Mouse (Mus musculus) lung, postnatal 36 days (tissue): ENCODE data around the gene Zdhhc4.
A peak's percentile ranks its signal among the peaks of the same experiment; 100 is the strongest.

Experiments
- DNase-seq: peaks from one replicate; pipeline ENCODE4 v3.0.0; 2022; ENCODE audit warnings: mixed read lengths

Zdhhc4 gene

DNA sequence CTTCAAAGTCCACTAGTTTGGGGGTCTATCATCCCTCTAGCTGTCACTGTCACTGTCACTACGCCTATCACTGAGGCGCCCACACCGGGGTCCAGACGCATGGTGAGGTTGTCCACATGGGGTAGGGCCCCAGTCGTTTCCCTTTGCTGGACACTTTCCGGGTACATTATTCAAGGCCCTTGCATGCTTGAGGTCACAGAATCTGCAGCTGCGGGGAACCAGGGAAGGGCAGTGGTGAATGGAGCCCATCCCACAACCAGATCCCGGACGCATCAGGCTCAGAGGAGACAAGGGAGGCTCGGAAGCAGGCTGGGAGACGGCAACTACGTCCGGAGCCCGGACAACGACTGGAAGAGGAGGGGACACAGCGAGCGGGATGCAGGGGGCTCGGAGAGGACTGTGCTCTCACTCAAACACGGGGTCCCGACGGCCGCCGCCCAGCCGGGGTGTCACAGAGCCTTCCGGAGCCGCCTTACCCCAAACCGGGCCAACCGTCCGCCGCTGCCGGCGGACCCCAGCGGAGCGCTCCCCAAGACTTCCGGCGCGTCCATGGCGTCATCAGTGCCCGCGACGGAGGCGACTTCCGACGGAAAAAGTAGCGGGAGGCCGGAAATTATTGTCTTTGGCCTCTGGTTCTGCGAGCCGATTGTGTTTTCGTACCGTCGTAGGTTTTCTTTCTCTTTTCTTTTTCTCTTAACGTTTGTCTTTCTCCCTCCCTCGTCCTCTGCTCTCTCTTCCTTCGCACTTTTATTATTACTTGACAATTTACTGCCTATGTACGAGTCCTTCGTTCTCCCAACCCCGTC, at the start of gene Zdhhc4:
TSS of gene Zdhhc4 (minus strand) at position 567 of the 806 bp plus-strand sequence.
- DNase-seq, result peak; percentile 93

DNA sequence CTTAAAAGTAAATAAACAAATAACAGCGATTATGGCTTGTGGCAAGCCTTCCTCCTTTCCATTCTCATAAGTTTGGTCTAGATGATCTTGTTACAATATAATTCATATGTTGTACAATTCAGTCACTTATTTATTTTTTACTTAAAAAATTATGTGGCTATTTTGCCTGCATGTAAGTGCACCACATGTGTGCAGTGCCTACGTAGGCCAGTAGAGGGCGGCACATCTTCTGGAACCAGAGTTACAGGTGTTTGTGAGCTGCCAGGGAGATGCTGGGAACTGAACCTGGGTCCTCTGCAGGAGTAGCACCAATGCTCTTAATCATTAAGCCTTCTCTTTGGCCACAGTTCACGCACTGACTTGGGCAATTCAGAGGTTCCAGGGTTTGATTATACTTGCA, 47.1 kb upstream of the Zdhhc4 start:
- no peak for DNase-seq

DNA sequence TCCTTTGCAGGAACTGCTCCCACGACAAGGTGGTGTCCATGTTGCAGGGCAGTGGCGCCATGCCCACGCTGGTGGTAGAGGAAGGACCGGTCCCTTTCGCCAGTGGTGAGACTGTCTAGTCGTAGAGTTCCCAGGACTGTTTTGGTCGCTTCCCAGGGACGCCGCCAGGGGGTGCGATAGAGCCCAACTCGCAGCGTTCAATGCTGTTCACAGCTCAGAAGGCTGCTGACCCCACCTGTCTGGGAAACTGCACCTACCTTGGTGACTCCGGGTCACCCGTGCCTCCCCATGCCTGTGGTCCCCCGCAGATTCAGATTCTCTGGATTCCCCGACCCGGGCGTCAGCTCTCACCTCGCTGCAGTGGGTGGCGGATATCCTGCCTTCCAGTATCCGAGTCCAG, 46.2 kb upstream of the Zdhhc4 start:
- DNase-seq, result peak; percentile 70

DNA sequence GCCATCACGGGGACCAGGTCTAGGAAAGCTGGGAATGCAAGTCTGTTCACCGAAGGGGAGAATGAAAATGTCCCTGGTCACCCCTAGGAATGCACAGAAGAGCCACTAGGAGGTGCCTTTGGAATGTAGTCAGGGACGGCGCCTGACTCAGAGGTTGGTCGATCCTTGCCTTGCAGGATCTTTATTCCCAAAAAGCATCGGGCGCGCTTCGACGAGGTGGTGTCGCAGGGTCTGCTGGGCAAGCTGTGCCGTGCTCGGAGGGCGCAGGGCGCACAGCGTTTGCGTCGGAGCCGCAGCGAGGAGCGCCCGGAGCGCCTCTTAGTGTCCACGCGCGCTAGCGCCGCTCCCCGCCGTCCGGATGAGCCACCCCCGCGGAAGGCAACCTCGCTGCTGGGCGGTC, 43.8 kb upstream of the Zdhhc4 start:
- no peak for DNase-seq

DNA sequence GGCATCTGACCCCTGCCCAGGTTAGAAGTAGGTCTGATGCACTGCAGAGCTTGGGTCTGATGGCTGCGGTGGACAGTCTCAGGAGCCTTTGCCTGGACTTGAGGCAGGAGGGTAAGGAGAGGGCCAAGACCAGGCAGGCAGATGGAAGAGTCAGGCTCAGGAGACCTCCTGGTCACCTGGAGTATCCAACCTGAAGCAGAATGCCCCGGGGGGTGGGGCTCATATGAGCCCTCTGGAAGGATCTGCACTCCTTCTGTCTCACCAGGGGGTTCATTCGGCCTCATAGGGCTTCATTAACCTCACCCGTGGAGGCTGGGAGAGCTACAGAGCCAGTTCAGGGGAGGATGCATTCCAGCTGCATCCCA, 42.1 kb upstream of the Zdhhc4 start:
- DNase-seq, result no peak

DNA sequence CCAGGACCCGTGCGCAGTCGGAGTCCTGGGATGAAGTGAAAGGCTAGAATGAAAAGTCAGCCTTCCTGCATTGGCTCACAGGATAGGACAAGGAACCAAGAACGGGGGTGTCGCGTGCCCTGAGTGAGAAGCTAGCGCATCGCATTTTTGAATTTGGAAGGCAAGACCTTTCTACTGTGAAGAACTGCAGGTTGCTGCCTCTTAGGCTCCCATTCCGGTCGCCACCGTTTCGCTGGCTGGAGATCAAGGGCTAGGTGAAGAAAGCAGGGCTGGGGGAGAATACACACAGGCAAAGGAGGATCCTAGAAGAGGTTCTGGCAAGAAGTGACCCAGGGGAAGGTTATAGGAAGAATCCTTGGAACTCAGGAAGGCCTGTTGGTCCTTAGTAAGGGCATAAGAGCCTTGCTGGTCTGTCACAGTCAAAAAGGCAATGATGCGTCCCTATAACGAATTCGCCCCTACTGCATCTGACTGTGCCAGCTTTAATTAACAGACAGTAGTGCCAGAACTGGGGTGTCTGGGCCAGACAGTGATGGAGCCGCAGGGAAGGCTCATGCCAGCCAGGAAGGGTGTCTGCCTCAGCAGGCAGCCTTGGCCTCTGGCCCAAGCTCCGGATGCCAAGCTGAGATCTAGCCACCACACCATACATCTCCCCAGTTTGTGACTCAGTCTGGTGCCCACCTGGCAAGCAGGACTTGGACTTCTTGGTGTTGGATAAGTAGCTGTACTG, 41.5 kb upstream of the Zdhhc4 start:
- no peak for DNase-seq

DNA sequence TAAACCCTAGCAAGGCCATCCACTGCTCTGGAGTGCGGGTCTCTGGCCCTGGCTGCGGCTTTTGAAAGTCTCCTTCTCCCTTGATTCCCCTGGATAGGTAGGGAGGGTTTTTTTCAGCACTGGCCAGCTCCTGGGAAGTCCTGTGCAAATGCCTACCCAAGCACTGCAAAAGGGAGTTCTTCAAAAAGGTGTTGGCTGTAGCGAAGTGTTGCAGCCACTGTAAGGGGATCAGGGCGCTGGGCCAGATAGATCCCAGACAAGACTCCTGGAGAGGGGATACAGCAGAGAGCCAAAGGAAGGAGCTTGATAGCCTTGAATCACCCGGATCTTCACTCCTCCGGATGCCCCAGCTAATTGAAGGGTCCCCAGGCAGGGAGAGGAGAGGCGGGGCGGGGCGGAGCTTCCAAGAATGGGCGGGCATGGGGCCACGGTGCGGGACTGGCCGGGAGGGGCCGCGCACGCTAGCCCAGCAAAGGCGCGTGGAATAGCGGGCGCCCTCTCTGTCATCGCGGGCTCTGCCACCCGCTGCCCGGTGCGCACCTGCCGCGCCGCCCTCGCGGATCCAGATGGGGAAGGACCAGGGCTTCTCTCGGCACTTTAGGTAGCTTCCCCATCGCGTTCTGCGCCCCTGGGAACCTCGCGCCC, 40.7 kb upstream of the Zdhhc4 start:
- DNase-seq, result no peak

DNA sequence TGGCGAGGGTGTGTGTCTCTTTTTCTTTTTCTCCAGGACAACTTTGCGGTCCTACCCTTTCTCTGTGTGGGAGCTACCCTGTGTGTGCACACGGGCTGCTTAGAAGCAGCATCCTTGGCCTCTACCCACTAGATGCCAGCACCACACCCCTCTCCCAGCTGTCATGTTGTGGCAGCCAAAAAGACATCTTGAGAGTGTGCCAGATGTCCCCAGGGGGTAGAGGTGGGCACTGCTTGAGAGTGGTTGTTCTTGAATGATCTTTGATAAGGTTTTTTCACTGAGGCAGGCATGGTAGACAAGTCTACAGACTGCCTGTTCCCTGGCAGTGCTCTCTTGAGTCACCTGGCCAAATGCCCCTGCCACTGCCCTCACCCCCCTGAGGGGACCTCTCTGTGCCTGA, 38.9 kb upstream of the Zdhhc4 start:
- no peak for DNase-seq

DNA sequence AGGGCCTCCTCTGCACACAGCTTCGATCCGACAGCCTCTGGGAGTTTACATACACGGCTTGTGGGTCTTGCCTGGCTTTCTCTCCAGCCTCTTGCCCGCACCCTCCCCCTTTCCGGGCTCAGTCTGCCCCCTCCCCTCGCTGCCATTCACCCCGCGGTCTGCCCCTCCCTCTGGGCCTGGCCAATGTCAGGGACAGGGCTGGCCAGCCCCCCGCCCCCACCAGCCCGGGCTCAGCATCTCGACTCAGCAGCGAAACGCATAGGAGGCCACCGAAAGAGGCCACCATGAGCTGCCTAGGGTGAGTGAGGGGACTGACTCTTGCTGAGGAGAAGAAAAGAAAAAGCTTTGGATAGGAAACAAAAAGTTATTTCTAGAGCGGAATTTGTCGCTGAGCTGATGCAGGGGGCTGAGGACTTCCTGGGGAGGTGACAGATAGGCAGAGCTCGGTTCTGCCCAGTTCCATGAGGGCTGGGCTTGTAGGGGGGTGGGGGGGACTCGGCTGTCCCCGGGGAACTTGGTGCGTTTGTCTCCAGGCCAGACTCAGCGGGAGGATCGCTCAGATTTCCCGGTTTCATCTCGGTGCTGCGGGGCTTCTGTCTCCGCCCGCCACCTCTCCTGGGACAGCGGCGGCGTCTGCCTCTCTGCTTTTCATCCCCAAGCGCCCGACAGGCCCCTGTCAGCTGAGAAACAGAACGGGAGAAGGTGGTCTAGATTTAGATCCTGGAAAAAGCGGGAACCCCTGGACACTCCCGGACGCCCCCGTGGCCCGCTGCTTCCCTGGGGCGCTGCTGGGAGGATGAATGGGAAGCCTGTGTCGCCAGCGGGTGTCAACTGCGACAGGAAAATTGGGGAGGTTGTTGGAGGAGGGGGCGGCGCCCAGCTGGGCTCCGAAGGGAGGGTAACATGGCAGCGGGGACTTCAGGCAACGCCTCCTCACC, 34.9 kb upstream of the Zdhhc4 start:
- no peak for DNase-seq

DNA sequence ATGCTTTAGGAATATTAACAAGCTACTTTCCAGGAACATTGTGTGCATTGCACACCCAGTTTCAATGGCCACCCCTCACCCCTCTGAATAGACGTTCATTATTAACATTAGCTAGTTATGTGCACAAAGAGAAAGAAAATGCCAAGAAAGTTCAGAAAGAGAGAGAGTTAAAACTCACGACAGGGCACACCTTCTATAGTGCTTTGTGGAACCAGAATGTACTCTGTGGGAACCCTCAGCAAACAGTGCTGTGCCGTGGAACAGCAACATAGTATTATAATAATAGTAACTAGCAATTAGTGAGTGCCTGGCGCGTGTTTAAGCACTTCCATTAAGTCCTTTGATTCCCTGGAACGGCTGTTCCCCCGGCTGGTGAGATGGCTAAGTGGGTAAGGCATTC, 32.4 kb upstream of the Zdhhc4 start:
- DNase-seq, result no peak

DNA sequence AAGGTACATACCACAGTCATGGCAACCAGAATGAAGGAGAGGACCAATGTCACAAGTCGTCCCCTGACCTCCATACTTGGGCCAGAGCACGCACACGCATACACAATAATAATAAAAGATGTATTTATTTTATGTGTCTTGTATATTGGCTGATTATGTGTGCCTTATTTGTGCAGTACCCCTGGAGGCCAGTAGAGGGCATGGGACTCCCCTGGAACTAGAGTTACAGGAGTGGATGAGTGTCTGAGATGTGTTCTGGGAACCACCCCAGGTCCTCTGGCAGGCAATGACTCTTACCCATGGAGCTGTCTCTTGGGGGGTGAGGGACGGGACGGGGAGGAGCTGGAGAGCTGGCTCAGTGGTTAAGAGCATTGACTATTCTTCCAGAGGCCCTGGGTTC, 30.9 kb upstream of the Zdhhc4 start:
- DNase-seq, result no peak

DNA sequence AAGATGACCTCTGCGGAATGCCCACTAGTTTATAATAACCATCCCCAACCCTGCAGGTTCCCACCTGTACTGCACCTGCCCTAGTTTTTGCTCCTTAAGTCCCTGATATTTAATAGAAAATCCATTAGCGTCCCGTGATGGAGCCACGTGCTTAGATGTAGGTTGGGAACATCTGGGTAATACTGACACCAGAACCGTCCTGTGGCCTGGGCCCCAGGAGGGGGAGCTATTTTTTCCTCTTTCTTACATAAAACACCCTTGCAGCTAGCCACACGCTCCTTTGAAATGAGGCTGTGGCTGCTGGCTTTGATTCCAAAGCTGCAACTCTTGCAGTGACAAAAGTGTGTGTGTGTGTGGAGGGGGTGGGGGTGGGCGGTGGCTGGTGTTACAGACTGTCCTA, 30.2 kb upstream of the Zdhhc4 start:
- DNase-seq, result no peak

DNA sequence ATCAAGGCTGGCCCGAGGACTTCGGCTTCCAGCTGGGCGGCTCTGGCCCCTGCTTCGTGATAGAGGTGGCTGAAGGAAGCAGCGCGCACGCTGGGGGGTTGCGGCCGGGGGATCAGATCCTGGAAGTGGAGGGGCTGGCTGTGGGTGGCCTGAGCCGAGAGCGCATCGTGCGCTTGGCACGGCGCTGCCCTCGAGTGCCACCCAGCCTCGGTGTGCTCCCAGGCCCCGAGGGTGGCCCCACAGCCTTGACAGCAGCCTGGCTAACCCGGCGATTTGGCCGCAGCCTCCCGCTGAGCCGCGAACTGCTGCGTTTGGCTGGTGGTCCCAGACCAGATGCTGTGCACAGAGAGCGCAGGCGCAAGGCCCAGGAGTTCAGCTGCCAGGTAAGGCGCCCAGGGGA, 28.5 kb upstream of the Zdhhc4 start:
- DNase-seq, result no peak

DNA sequence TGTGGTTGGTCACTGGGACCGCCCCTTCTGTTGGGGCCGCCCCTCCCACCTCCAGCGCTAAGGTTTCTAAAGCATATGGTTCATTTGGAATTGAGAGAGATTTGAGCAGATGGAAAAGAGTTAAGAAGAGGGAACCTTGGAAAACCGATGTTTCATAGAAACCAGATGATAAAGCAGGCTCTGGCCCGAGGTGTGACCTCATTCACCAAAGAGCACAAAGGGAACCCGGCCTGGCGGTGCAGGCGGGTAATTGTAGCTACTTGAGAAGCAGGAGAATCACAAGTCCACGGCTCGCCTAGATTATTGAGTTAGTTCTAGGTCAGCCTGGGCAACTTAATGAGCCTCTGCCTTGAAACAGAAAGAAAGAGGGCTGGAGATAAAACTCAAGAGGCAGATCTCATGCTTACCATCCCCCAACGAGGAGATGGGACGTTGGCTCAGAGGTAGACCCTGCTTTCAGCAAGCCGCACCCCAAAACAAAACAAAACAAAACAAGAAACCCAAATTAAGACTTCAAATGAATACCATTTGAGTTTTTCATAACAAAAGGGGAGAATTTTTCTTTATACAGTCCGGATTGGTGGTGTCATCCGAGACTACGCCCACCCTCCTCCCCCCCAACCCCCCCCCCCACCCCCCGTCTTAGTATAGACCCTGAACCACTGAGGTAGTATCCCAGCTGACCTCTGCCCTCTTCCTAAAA, 27.8 kb upstream of the Zdhhc4 start, which contains the start of gene Grid2ip:
TSS of gene Grid2ip (plus strand) at position 653 of the 703 bp plus-strand sequence.
- no peak for DNase-seq

DNA sequence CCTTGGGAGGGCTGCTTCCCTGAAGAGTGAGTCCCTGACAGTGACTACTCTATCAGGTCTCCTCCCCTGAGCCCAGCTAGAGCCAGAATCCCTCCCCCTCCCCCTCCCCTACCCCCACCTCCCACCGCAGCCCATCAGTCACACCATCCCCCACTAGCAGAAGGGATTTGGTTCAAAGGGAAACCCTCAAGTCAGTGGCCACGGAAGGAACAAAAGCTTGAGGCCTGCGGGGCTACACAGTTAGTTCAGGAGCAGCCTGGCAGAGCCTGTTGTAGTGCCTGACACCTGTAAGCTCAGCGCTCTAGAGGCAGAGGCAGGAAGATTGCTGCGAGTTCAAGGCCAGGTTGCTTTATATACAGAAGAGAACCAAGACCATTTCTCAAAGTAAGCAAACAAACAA, 27.0 kb upstream of the Zdhhc4 start:
- no peak for DNase-seq

DNA sequence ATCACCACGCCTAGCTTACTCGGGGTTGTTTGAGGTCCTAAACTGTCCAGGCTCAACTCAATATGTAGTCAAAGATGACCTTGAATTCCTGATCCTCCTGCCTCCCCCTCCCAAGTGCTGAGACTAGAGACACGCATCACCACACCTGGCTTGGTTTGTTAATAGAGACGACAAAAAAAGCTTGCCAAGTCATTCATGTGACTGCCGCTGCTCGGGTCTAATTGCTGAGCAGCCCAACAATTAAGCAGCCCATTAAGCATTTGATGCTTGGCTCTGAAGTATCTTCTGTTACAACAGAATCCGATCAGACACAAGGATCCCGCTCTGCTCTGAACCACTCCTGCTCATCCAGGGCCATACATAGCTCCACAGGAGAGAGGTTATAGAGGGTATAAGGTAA, 17.3 kb upstream of the Zdhhc4 start:
- DNase-seq, result no peak

DNA sequence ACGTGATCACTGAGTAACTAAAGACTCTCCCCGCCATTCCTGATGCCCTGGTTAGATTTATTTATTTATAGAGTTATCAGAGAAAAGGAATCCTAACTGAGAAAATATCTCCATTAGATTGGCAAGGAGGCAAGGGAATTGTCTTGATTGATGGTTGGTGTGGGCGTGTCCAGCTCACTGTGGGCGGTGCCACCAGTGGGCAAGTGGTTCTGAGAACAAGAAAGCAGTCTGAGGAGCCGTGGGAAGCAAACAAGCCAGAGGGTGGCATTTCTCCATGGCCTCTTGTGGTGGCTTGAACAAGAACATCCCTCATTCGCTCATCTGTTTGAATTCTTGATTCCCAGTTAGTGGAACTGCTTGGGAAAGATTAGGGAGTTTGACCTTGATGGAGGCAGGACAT, 10.5 kb upstream of the Zdhhc4 start:
- no peak for DNase-seq

DNA sequence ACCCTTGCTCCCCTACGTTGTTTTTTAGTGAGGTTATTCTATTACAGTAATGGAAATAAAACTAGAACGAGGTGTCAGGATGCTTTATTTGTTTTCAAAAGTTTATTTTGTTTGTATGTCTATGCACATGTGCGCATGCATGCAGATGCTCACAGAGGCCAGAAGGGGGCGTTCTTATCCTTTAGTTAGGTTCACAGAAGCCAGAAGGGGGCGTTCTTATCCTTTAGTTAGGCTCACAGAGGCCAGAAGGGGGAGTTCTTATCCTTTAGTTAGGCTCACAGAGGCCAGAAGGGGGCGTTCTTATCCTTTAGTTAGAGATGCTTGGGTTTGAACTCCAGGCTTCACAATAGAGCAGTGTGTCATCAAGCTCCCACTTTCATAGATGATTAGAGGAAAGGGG, 7.5 kb upstream of the Zdhhc4 start:
- DNase-seq, result no peak

DNA sequence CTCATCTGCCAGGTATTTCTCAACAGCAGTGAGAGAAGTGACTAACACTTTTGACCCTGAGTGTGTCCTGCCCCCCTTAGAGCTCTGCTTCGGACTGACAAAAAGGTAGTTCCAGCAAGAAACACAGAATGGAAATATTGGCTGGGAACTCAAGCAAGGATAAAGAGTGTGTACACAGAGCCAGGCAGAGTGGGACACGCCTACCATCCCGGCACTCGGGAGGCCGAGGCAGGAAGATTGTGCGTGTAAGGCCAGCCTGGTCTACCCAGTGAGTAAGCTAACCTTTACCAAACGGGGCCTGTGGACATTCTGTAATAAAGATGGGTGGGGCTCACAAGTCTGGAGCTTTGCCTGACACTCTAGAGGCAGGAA, 6.0 kb upstream of the Zdhhc4 start:
- DNase-seq, result no peak

DNA sequence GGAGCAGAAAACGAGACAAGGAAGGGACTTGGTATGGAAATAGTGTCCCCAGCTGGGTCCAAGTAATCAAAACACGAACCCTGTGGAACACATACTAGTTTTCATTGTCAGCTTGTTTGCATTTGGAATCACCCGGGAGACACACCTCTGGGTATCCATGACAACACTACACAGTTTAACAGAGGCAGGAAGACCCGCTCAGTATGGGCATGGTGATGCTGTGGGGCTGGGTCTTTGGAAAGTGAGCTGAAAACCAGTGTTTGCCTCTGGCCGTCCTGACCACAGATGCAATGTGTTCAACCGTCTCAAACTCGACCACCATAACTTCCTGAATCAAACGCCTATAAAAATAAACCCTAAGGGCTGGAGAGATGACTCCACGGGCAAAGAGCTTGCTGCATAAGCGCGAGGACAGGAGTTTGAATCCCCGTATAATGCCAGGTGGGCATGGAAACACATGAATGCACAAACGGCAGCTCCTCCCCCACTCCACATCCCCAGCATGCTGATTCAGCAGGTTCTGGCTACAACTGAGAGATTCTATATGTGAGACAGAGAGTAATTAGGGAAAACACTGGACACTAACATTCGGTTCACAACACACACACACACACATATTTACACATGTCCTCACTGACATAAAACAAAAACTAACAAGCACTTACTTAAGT, 5.5 kb upstream of the Zdhhc4 start:
- no peak for DNase-seq

DNA sequence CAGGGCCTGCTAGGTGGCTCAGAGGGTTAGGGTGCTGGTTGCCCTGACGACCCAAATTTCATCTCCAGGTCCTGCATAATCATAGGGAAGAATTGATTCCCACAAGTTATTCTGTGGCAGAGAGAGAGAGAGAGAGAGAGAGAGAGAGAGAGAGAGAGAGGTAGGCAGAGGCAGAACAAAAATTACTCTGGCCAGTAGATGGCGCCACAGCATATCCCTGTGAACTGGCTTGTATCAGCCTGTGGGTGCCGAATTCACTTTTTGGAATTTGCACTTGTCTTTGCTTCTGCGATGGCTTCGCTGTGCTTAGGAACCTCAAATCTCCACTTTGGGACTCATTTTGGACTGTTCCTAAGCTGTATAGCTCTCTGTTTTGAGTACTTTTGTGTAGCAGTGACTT, 4.8 kb upstream of the Zdhhc4 start:
- DNase-seq, result peak; percentile 88

DNA sequence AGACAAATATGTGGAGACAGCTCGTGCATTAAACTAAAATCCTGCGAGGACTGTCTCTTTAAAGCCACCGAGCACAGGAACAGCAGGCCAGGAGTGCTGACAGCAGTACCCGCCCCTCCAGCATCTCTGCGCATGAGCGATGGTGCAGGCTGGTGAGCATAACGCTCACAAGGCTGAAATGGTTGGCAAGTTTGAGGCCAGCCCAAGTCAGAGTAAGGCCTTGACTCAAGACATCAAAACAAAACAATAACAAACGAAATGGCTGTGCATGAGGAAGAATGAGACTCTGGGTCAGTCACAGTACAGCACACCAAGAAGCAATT, 11.8 kb downstream of the Zdhhc4 start:
- DNase-seq, result no peak
